Mouse (Mus musculus): ENCODE results near the gene Sema5a.

DNA sequence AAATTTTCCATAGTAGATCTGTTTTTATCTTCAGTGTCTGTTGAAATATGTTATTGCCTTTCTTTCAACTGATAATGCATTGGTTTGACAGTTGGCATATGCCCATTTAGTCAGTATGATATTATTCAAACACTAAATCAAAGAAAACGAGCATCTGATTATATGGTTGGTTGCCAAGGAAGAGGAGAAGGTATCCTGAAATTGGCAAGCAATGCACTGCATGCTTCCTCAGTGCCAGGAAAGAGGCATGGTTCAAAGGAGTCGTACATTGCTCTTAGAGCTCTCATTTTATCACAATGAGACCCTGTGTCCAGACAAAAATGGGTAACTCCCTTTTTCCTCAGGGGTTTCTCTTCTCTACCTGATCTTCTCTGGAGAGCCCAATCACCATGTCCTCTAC lies 214.4 kb downstream of the Sema5a start:
- no peak for TF ChIP-seq CTCF (IDR thresholded peaks at IDR 0.05; ENCODE audit: control insufficient read depth, insufficient read depth, low read length)
- no peak for TF ChIP-seq POLR2A (IDR thresholded peaks at IDR 0.05; ENCODE audit: borderline replicate concordance, control insufficient read depth, low read depth, low read length)
